Mouse (Mus musculus) ovary, postnatal 10 days (tissue): ENCODE data around the gene Mapk8ip3.

ENCODE experiments used
- DNase-seq: peaks from one replicate; pipeline ENCODE4 v3.0.0; 2022; ENCODE audit warnings: low spot score

Mapk8ip3 gene

DNA sequence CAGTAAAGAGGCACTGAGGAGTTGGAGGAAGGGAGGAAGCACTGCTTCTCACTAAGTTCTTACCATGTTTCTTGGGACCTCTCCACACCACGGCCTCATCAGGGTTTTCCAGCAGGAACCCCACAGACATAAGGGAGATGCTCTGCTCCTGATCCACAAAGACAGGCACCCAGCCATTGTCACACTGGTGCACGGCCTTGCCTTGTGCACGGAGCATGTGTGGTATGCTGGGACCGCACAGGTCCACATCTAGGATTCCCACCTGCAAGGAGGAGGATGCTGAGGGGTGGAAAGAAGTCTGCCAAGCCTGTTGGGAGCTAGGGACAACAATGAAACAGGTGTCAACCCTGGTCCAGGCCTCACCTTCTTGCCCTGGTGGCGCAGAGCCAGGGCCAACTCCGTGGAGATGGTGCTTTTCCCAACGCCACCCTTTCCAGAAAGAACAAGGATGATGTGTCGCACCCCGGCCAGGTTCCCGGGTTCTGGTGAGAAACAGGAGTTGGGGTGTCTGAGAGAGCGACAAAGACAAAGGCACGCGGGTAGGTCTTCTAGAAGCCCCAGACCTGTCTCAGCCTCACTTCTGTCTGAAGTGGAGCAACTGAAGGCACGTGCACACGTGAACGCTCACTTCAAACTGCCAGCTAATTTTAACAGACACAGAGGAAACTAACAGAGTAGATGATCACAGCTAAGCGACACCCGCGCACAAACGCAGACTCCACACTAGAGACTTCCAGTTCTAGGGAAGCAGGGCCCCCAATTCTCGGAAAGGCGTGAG, 51.2 kb downstream of the Mapk8ip3 start:
- DNase-seq: no peak

GRCm38 (mm10) chr17:24884391-24884790, 52.4 kb downstream of the Mapk8ip3 start:
- DNase-seq: no peak

DNA sequence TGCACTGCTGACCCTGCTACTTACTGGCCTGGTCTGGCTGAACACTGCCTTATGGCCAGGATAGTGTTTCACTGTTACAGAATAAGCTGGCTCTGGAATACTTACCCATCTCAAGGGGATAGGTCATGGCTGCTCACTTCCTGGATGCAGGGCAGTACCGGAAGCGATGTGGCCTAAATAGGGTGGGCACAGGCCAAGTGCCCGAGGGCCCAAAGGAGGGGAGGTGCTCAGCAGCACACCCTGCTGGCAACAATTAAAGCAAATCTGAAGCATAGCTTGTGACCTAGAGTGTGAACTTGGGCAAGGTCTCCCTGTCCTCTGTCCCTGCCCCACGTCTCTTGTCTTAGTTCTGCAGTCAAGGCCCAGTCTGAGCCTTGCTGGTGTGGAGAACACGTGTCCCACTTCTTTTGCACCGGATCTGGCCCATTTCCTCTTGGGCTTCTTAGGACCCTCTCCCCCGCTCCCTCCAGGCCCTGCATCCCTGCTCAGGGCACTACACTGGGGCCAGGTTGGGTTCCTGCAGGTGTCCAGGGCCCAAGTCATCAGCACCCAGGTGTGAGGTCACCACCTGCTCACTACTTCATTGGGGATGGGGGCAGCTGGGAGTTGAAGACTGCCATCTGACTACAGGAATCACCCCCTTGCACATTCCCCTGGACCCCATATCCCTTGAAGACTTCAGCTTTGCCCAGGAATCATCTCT, 54.9 kb downstream of the Mapk8ip3 start:
- DNase-seq: no peak

DNA sequence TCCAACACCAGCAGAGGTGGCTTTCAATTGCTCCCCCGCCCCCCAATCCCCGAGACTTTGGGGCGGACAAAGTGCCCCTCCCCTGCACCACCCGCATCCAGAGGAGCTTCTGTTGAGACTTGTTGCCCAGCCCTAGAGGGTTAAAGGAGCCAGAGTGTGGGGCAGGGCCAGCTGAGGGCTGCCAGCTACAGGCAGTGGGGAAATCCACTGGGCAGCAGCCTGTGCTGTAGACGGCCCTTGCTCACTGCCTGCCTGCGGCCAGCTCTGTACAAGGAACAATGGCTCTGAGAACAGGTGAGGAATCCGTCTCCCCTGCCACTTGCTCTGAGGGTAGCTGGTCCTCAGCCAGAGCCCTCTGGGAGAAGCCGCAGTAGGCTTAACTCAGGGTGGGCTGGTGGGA, 58.2 kb downstream of the Mapk8ip3 start:
- no peak for DNase-seq

GRCm38 (mm10) chr17:24878117-24878397, 58.7 kb downstream of the Mapk8ip3 start:
- DNase-seq: no peak

DNA sequence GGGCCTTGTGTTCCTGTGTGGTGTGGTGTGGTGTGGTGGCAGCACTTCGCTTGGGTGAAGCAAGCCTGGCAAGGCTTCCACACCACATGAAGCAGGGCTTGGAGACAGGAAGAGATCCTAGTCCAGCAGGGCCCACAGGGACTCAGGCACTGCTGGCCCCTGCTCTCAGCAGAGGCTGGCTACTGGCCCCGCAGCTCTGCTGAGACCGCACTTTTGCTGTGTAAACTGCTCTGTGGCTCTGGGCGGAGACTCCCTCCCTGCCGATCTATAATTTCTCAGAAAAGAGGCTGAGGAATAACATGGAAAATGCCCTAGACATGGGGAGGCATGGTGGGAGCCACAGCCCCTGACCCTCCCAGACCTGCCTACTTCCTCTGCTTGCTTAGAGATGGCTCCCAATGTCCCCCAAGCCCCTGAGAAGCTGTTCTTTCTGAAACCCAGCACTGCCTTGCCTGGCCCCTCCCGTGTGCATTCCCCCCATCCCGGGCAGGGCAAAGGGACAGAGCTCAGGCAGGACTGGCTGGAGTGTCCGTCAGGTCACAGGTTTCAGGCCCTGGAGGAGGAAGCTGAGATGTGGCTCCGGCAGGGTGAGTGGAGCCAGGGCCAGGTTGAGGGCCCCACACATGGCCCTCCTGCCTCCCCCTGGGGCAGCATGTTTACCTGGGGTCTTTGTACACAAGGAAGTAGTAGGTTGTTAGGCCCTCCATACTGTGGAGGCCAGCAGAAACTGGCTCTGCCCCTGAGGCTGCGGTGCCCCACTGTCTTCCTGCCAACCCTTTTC, 59.3 kb downstream of the Mapk8ip3 start:
- DNase-seq: no peak

DNA sequence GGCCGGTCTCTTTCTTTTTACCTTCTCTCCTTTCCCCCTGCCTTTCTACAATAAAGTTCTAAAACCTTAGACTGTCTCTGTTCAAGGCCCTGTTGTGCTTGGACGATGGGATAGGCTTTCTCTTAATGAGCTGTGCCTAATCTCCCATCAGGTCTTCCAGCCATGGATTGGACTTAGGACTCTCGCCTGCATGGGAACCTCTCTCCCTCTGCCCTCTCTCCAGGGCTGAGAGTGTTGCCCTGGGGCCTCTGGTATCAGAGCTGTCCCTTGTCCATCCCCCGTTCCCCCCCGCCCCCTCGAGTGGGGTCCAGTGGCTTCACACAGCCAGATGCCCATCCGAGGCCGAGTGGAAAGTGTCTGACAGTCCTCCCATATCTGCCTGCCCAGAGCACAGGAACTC, 61.8 kb downstream of the Mapk8ip3 start:
- no peak for DNase-seq

- no peak for DNase-seq
Measured at GRCm38 (mm10) chr17:24874405-24874745, 62.4 kb downstream of the Mapk8ip3 start.

GRCm38 (mm10) chr17:24873695-24874404, 62.9 kb downstream of the Mapk8ip3 start:
- no peak for DNase-seq

GRCm38 (mm10) chr17:24867914-24868313, 68.9 kb downstream of the Mapk8ip3 start:
- DNase-seq: no peak

GRCm38 (mm10) chr17:24865776-24866175, 71.0 kb downstream of the Mapk8ip3 start, which contains the start of gene Igfals:
Igfals (plus strand) TSS chr17:24865997.
- no peak for DNase-seq

DNA sequence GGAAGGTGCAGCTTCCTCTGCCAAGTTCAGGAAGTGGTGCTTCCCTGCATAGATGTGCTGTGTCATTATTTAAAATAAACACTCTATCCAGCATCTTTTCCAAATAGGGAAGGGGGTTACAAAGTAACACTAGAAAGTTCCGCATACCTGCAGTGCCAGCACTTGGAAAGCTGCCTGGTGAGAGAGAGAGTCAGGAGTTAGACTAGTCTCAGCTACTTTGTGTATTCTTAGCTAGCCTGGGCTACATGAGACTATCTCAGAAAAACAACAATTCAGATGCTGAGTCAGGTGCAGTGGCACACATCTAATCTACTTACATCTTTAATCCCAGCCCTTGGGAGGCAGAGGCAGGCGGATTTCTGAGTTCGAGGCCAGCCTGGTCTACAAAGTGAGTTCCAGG, 75.0 kb downstream of the Mapk8ip3 start:
- DNase-seq: no peak

- DNase-seq: no peak
Measured at GRCm38 (mm10) chr17:24860076-24860475, 76.7 kb downstream of the Mapk8ip3 start.

DNA sequence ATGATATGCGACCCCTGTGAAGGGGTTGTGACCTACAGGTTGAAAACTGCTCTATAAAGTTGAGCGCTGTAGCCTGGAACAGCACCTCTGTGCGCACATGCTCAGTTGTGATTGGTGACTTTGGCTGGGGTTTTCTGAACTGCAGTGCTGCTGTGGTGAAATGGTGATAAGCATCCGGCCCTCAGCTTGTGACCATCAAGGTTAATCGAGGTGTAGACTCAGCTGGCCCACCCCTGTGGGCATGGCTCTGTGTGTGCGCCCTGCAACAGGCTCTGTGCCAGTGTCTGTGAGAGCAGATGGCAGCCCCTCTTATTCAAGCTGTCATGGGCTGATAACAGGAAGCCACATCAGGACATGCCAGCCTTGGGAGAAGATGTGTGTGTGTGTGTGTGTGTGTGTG, 77.8 kb downstream of the Mapk8ip3 start:
- no peak for DNase-seq

- no peak for DNase-seq
Measured at GRCm38 (mm10) chr17:24857831-24858470, 78.8 kb downstream of the Mapk8ip3 start.

GRCm38 (mm10) chr17:24856589-24856988, 80.2 kb downstream of the Mapk8ip3 start:
- no peak for DNase-seq

- no peak for DNase-seq
Measured at GRCm38 (mm10) chr17:24855838-24856464, 80.8 kb downstream of the Mapk8ip3 start.

GRCm38 (mm10) chr17:24851381-24852125, 85.2 kb downstream of the Mapk8ip3 start:
- DNase-seq: no peak

DNA sequence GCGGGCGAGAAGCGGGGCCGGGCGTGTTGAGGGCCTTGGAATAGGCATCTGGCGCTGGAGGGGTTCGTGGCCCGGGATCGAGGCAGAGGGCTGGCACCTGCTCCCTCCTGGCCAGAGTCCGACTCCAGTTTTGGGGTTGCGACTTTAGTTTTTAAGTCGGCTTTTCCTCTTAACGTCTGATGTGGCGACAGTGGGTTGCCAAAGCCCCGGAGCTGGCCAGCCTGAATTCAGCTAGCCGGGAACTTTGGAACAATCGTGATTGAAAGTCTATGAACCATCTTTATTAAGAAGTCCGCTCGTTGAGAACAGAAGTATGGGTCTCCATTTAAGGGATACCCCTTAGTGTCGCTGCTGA, 86.0 kb downstream of the Mapk8ip3 start:
- no peak for DNase-seq

GRCm38 (mm10) chr17:24850065-24850772, 86.6 kb downstream of the Mapk8ip3 start, which contains the start of gene Fahd1:
Fahd1 (minus strand) TSS chr17:24850364.
- peak; percentile 99 for DNase-seq
